Mouse (Mus musculus) C2C12 (cell line): ENCODE measurements around the gene Mbd6. TPM values are rescaled to one million over a fixed set of nuclear protein-coding genes. Genes with fewer than 3 reads are reported as not detected.

Experiments
- H3K27me3 ChIP-seq: one replicate; pipeline ENCODE4 v1.6.1; 2011; ENCODE audit not compliant: control insufficient read depth, insufficient read depth, insufficient read length
- H3K36me3 ChIP-seq: one replicate; pipeline ENCODE4 v1.6.1; 2011; ENCODE audit not compliant: control insufficient read depth, insufficient read depth
- H3K4me3 ChIP-seq: one replicate; pipeline ENCODE4 v1.5.1; 2011; ENCODE audit warnings: mild to moderate bottlenecking, control low read depth; ENCODE audit not compliant: poor library complexity, insufficient read depth, severe bottlenecking
- H3K79me2 ChIP-seq: one replicate; pipeline ENCODE4 v1.6.1; 2011; ENCODE audit not compliant: control insufficient read depth, insufficient read depth
- H3K79me3 ChIP-seq: one replicate; pipeline ENCODE4 v1.6.1; 2011; ENCODE audit warnings: low read depth, control low read depth
- H3ac ChIP-seq: one replicate; pipeline ENCODE3; 2011; ENCODE audit warnings: low read depth; ENCODE audit not compliant: control insufficient read depth, insufficient read length
- CEBPB ChIP-seq: IDR thresholded peaks from one replicate; pipeline ENCODE4 v1.6.1; 2011; ENCODE audit warnings: low read depth, mild to moderate bottlenecking, control low read depth, moderate library complexity
- CTCF ChIP-seq: IDR thresholded peaks from one replicate; pipeline ENCODE4 v1.5.1; 2011; ENCODE audit not compliant: control insufficient read depth, insufficient read depth, insufficient read length
- FOSL1 ChIP-seq: IDR thresholded peaks from one replicate; pipeline ENCODE4 v1.8.0; 2011; ENCODE audit warnings: mild to moderate bottlenecking, low read length; ENCODE audit not compliant: poor library complexity, insufficient read depth, severe bottlenecking
- MAX ChIP-seq: IDR thresholded peaks from one replicate; pipeline ENCODE4 v1.6.1; 2011; ENCODE audit warnings: mild to moderate bottlenecking, control low read depth
- MYOD1 ChIP-seq: IDR thresholded peaks from one replicate; pipeline ENCODE4 v1.6.1; 2011; ENCODE audit warnings: low read depth; ENCODE audit not compliant: control insufficient read depth, insufficient read length
- MYOG ChIP-seq: IDR thresholded peaks from one replicate; pipeline ENCODE4 v1.6.1; 2011; ENCODE audit not compliant: control insufficient read depth, insufficient read length; ENCODE audit errors: extremely low read depth
- USF1 ChIP-seq: IDR thresholded peaks from one replicate; pipeline ENCODE4 v1.6.1; 2011; ENCODE audit warnings: low read depth, mild to moderate bottlenecking, control low read depth, moderate library complexity
- polyA plus RNA-seq: library from polyadenylated mRNA; unstranded; fragments of >200 nt; fragmentation: generic; extraction: Trizol; gene quantifications from one replicate; pipeline ENCODE4 v1.2.1, GENCODE M21; 2012; ENCODE audit warnings: missing spikeins

Mbd6 gene
- polyA plus RNA-seq, 1 experiment, result 15.2 TPM

GRCm38 (mm10) chr10:127236541-127236940 lies 52.3 kb downstream of the Mbd6 start:
- TF ChIP-seq USF1 (no peak), CTCF (no peak), FOSL1 (no peak), MYOG (no peak), MAX (no peak), MYOD1 (no peak), CEBPB (no peak)
- H3K4me3 ChIP-seq, result no peak overlapping the region
- no peaks in the 10 kb centered on the region for H3K79me2 ChIP-seq
- no peaks in the 10 kb centered on the region for H3K79me3 ChIP-seq
- peaks cover 69% of the 10 kb centered on the region for H3K27me3 ChIP-seq
- H3ac ChIP-seq, result no peak overlapping the region
- no peaks in the 10 kb centered on the region for H3K36me3 ChIP-seq

- Histone ChIP-seq H3K79me3 (no peaks in the 10 kb centered on the region), H3ac (no peak overlapping the region), H3K79me2 (no peaks in the 10 kb centered on the region), H3K36me3 (no peaks in the 10 kb centered on the region), H3K4me3 (no peak overlapping the region), H3K27me3 (peaks cover 55% of the 10 kb centered on the region)
- TF ChIP-seq CTCF (no peak), MAX (no peak), MYOD1 (no peak), CEBPB (no peak), USF1 (no peak), MYOG (no peak), FOSL1 (no peak)
These were observed 55.7 kb downstream of the Mbd6 start for GRCm38 (mm10) chr10:127233141-127233540.

Other genes starting within 250 kb of the Mbd6 start
- gene Mettl1, start 247.6 kb downstream of the Mbd6 start, polyA plus RNA-seq, result 31.3 TPM
- 0.22 TPM for gene Eef1akmt3, start 247.5 kb downstream of the Mbd6 start, polyA plus RNA-seq
- 0.20 TPM for gene Cyp27b1, start 240.8 kb downstream of the Mbd6 start, polyA plus RNA-seq
- 3.0 TPM for gene March9, start 228.8 kb downstream of the Mbd6 start, polyA plus RNA-seq
- gene Cdk4, start 225.5 kb downstream of the Mbd6 start, polyA plus RNA-seq, result 714 TPM
- 118 TPM for gene Tspan31, start 218.8 kb downstream of the Mbd6 start, polyA plus RNA-seq
- 3.2 TPM for gene Agap2, start 213.7 kb downstream of the Mbd6 start, polyA plus RNA-seq
- 35.6 TPM for gene Os9, start 167.9 kb downstream of the Mbd6 start, polyA plus RNA-seq
- 23.8 TPM for gene B4galnt1, start 123.8 kb downstream of the Mbd6 start, polyA plus RNA-seq
- 2.9 TPM for gene Slc26a10, start 108.4 kb downstream of the Mbd6 start, polyA plus RNA-seq
- gene Arhgef25, start 98.9 kb downstream of the Mbd6 start, polyA plus RNA-seq, result 31.8 TPM
- gene Dtx3, start 93.3 kb downstream of the Mbd6 start, polyA plus RNA-seq, result 24.4 TPM
- gene Pip4k2c, start 77.4 kb downstream of the Mbd6 start, polyA plus RNA-seq, result 25.8 TPM
- gene Kif5a, start 25.7 kb downstream of the Mbd6 start, polyA plus RNA-seq, result 0.29 TPM
- gene Dctn2, start 22.6 kb downstream of the Mbd6 start, polyA plus RNA-seq, result 170 TPM
- gene Mars, start 22.8 kb upstream of the Mbd6 start, polyA plus RNA-seq, result 155 TPM
- gene Arhgap9, start 32.9 kb upstream of the Mbd6 start, polyA plus RNA-seq, result 0.78 TPM
- gene Gli1, start 53.0 kb upstream of the Mbd6 start, polyA plus RNA-seq, result 1.6 TPM
- not detected for gene Inhbe, start 65.4 kb upstream of the Mbd6 start, polyA plus RNA-seq
- not detected for gene Inhbc, start 81.4 kb upstream of the Mbd6 start, polyA plus RNA-seq
- gene R3hdm2, start 91.3 kb upstream of the Mbd6 start, polyA plus RNA-seq, result 31.0 TPM
- 9.7 TPM for gene Stac3, start 212.7 kb upstream of the Mbd6 start, polyA plus RNA-seq
- gene Ndufa4l2, start 225.9 kb upstream of the Mbd6 start, polyA plus RNA-seq, result 0.42 TPM
- gene Shmt2, start 233.4 kb upstream of the Mbd6 start, polyA plus RNA-seq, result 340 TPM
- 1.2 TPM for gene Nxph4, start 245.5 kb upstream of the Mbd6 start, polyA plus RNA-seq